Mouse (Mus musculus) lung, embryonic 16.5 days (tissue): ENCODE results near the gene Tenm3. TPM values are rescaled to one million over a fixed set of nuclear protein-coding genes. Genes with fewer than 3 reads are reported as not detected.
A peak's percentile ranks its signal among the peaks of the same experiment; 100 is the strongest.

Experiments
- ATAC-seq: fragments of 200-750 bp; cut with Nextera tagmentation; 2 replicates; pipeline ENCODE4 v1.8.0; 2017; ENCODE audit warnings: low read depth, mild to moderate bottlenecking, moderate library complexity
- H3K27ac ChIP-seq: fragments of 300-500 bp; sonication (generic); 2 replicates; pipeline ENCODE4 v1.5.1; 2014; ENCODE audit warnings: mild to moderate bottlenecking, control low read depth, low read length
- H3K27me3 ChIP-seq: fragments of 300-500 bp; sonication (generic); 2 replicates; pipeline ENCODE4 v1.6.1; 2014; ENCODE audit warnings: low read depth, low read length, mixed read lengths; ENCODE audit not compliant: control insufficient read depth, insufficient read depth
- H3K36me3 ChIP-seq: fragments of 300-500 bp; sonication (generic); 2 replicates; pipeline ENCODE4 v1.6.1; 2014; ENCODE audit warnings: low read length; ENCODE audit not compliant: control insufficient read depth, insufficient read depth
- H3K4me1 ChIP-seq: fragments of 300-500 bp; sonication (generic); replicated peaks from 2 replicates; pipeline ENCODE4 v1.6.1; 2014; ENCODE audit warnings: low read length, mixed read lengths; ENCODE audit not compliant: control insufficient read depth, insufficient read depth
- H3K4me2 ChIP-seq: fragments of 300-500 bp; sonication (generic); 2 replicates; pipeline ENCODE4 v1.6.1; 2014; ENCODE audit warnings: low read depth, low read length, control low read depth
- H3K4me3 ChIP-seq: fragments of 300-500 bp; sonication (generic); 2 replicates; pipeline ENCODE4 v1.5.1; 2014; ENCODE audit warnings: mild to moderate bottlenecking, low read length, control low read depth
- H3K9ac ChIP-seq: fragments of 300-500 bp; sonication (generic); 2 replicates; pipeline ENCODE4 v1.6.1; 2014; ENCODE audit warnings: low read length, control low read depth
- H3K9me3 ChIP-seq: fragments of 300-500 bp; sonication (generic); 2 replicates; pipeline ENCODE4 v1.6.1; 2016; ENCODE audit warnings: low read length; ENCODE audit not compliant: control insufficient read depth
- WGBS: fragments of 180-500 bp; shearing (Covaris S2); extraction: QIAGEN DNeasy Blood & Tissue Kit; methylation state at CpG from one replicate; pipeline ENCODE4 v1.1.7; 2014; 5-methylcytosine and 5-hydroxymethylcytosine counted together
- polyA plus RNA-seq: library from polyadenylated mRNA; unstranded; fragments of >200 nt; fragmentation: Nextera tagmentation; extraction: Ambion mirVana; gene quantifications from 2 replicates; pipeline ENCODE4 v1.2.1, GENCODE M21; 2015

Tenm3 gene
- polyA plus RNA-seq, 1 experiment from 2014 or later, result 4.1 TPM

DNA sequence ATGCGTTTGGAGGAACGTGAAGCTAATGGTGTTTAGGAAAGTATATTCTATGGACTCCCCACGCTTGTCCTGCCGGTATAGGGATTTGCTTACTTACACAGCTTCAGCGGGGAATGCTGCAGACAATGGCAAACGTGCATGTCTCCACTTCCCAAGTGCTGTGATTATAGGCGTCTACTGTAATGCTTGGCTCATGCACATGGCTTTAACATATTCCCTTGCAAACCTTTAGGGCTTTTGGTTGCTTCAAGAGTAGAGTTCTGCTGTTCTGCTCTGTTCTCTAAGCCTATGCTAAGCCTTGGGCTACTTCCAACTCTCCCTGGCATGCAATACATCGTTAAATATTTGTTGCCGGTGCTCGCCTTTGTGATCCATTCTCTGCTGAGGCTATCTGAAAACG is 102.8 kb downstream of the Tenm3 start:
- ATAC-seq, result no peak
- Histone ChIP-seq H3K4me2 (no peak overlapping the region), H3K9ac (no peak overlapping the region), H3K27me3 (no peaks in the 10 kb centered on the region), H3K4me3 (no peak overlapping the region), H3K36me3 (no peaks in the 10 kb centered on the region), H3K4me1 (no peaks in the 10 kb centered on the region), H3K9me3 (no peaks in the 10 kb centered on the region; the same call in 1 of the 2 replicates), H3K27ac (no peak overlapping the region)
- WGBS, result 45% methylated on average over 11 of the region's 11 CpGs

DNA sequence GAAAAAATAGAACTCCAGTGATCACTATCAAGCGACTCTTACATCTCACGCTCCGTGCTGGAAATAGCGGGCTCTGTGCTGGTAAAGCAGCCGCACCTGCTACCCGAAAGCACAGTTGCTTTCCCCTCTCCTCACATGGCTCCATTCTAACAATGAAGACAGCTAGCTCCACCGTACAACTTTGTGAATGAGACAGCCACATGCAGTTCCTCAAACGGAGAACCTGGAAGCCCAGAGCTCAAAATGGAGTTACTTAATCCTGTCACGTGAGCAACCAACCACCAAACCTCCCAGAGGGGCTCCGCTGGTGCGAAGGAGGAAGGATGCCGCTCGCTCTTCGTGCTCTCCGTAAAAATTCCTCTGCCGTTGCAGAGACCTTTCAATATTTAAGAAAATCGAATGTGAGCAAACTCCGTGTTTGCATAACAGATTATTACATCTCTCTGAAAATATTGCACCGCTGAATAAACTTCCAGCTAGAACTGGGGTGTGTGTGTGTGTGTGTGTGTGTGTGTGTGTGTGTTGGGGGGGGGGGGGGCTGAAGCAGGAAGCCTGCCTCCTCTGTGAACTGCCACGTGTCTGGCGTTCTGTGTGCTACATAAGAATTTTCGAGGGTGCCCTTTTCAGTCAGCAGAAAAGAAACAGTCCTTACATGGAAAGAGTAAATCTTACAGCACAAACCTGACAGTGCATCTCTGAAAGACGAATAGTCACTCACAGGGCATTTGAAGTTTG is 103.4 kb downstream of the Tenm3 start:
- 60% methylated on average over 23 of the region's 23 CpGs for WGBS
- no peaks in the 10 kb centered on the region; the same call in 1 of the 2 replicates for H3K9me3 ChIP-seq
- H3K4me1 ChIP-seq, result no peaks in the 10 kb centered on the region
- 0 out of 2 replicates have a peak overlapping the region, but pooled peaks have one; percentile 20 for H3K4me2 ChIP-seq
- H3K4me3 ChIP-seq, result no peak overlapping the region
- no peaks in the 10 kb centered on the region for H3K27me3 ChIP-seq
- no peak overlapping the region for H3K9ac ChIP-seq
- H3K36me3 ChIP-seq, result no peaks in the 10 kb centered on the region
- no peak for ATAC-seq
- no peak overlapping the region for H3K27ac ChIP-seq

DNA sequence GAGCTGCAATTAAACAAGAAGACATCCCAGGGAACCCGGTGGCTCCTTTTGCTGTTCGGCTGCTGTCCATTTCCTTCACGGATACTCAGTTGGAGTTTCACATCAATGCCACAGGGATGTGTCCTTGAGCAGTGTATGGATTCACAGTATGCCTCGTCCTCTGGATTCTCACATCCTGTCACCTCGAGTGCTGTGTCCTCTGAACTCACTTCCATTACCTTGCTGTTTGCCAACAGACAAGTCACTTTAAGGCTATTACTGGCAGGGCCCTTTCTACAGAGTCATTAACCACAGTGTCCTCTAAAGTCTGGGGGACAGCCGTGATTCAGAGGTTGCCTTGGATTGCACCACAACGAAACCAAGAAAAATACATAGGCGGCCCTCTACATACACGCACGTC is 110.0 kb downstream of the Tenm3 start:
- 64% methylated on average over 10 of the region's 10 CpGs for WGBS
- H3K4me1 ChIP-seq, result no peaks in the 10 kb centered on the region
- H3K9ac ChIP-seq, result no peak overlapping the region
- H3K27me3 ChIP-seq, result no peaks in the 10 kb centered on the region
- ATAC-seq, result no peak
- H3K4me2 ChIP-seq, result no peak overlapping the region
- H3K27ac ChIP-seq, result no peak overlapping the region
- no peak overlapping the region for H3K4me3 ChIP-seq
- H3K9me3 ChIP-seq, result no peaks in the 10 kb centered on the region
- H3K36me3 ChIP-seq, result no peaks in the 10 kb centered on the region

GRCm38 (mm10) chr8:48733057-48733456 is 110.7 kb downstream of the Tenm3 start:
- Histone ChIP-seq H3K4me1 (no peaks in the 10 kb centered on the region), H3K9ac (no peak overlapping the region), H3K36me3 (no peaks in the 10 kb centered on the region), H3K4me3 (no peak overlapping the region), H3K4me2 (no peak overlapping the region), H3K27ac (no peak overlapping the region), H3K9me3 (no peaks in the 10 kb centered on the region), H3K27me3 (no peaks in the 10 kb centered on the region)
- 57% methylated on average over 4 of the region's 4 CpGs for WGBS
- ATAC-seq, result no peak

DNA sequence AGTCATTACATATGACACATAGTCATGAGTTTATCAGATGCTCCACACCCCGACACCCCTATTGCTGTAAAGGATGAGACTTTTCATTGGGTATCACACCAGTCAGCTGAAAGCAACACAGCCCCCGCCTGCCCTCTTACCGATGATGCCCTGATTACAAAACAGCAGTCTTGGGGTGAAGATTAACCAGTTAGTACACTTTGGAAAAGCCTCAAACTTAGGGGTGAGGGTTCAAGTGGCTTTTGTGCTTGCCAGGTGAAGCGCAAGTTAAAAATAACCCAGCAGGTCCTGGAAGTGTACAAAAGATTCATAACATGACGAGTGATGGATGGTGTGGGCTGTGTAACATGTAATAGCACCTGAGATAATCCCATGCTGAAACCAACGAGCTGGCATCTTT is 113.0 kb downstream of the Tenm3 start:
- Histone ChIP-seq H3K9me3 (no peaks in the 10 kb centered on the region), H3K4me3 (no peak overlapping the region), H3K4me1 (no peaks in the 10 kb centered on the region), H3K9ac (no peak overlapping the region), H3K27me3 (no peaks in the 10 kb centered on the region), H3K27ac (no peak overlapping the region), H3K36me3 (no peaks in the 10 kb centered on the region), H3K4me2 (no peak overlapping the region)
- 48% methylated on average over 6 of the region's 6 CpGs for WGBS
- ATAC-seq, result no peak

DNA sequence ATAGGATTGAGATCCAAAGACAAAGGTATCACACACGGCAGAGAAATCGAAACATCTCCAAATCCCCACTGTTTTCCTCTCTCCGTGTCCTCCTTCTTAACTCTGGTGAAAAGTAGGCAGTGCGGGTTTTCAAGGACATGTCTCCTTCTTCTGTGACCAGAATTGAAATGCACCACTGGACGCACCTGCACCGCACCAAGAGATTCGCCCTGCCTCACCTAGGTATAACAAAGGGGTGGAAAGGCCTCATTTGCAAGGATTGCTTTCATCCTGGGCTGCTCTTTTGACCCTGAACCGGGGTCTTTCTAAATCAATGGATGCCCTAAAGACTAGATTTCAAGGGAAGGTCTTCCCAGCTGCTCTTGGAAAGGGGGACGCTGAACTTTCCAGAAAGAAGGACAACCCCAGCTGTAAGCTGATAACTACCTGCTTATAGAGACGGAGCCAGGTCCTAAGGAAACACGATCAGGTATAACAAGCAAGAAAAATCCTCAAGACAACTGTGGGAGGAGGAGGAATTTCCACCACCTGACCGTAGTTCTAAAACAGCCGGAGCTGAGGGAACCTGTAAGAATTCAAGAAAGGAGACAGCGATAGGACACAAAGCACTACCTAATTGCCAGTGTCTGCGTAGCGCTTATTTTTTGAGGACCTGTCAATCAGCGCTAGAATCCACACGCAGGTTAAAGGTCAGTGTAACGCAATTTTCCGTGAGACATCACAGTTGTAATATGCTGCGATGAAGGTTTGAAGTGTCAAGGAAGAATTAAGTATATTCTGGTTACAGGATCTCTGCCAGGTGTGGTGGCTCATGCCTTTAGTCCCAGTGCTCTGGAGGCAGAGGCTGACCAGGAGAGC is 114.7 kb downstream of the Tenm3 start:
- no peak for ATAC-seq
- H3K27ac ChIP-seq, result no peak overlapping the region
- WGBS, result 83% methylated on average over 21 of the region's 21 CpGs
- no peak overlapping the region for H3K9ac ChIP-seq
- H3K4me2 ChIP-seq, result no peak overlapping the region
- H3K4me1 ChIP-seq, result no peaks in the 10 kb centered on the region
- H3K4me3 ChIP-seq, result no peak overlapping the region
- no peaks in the 10 kb centered on the region for H3K9me3 ChIP-seq
- no peaks in the 10 kb centered on the region for H3K27me3 ChIP-seq
- no peaks in the 10 kb centered on the region for H3K36me3 ChIP-seq

- H3K4me2 ChIP-seq, result no peak overlapping the region
- H3K27me3 ChIP-seq, result no peaks in the 10 kb centered on the region
- ATAC-seq, result no peak
- no peak overlapping the region for H3K4me3 ChIP-seq
- no peaks in the 10 kb centered on the region for H3K36me3 ChIP-seq
- H3K4me1 ChIP-seq, result no peaks in the 10 kb centered on the region
- WGBS, result 96% methylated on average over 6 of the region's 6 CpGs
- H3K9me3 ChIP-seq, result no peaks in the 10 kb centered on the region
- H3K9ac ChIP-seq, result no peak overlapping the region
- H3K27ac ChIP-seq, result no peak overlapping the region
These were observed 115.7 kb downstream of the Tenm3 start for GRCm38 (mm10) chr8:48728006-48728405.

- Histone ChIP-seq H3K9ac (no peak overlapping the region), H3K36me3 (no peaks in the 10 kb centered on the region), H3K27me3 (no peaks in the 10 kb centered on the region), H3K4me1 (no peaks in the 10 kb centered on the region), H3K9me3 (no peaks in the 10 kb centered on the region), H3K27ac (no peak overlapping the region), H3K4me3 (no peak overlapping the region), H3K4me2 (no peak overlapping the region)
- WGBS, result 52% methylated on average over 14 of the region's 14 CpGs
- ATAC-seq, result no peak
These were observed 121.0 kb downstream of the Tenm3 start for GRCm38 (mm10) chr8:48722744-48723143.

- Histone ChIP-seq H3K4me3 (no peak overlapping the region), H3K9me3 (no peaks in the 10 kb centered on the region), H3K9ac (no peak overlapping the region), H3K4me1 (no peaks in the 10 kb centered on the region), H3K27ac (no peak overlapping the region), H3K36me3 (no peaks in the 10 kb centered on the region), H3K27me3 (no peaks in the 10 kb centered on the region), H3K4me2 (no peak overlapping the region)
- ATAC-seq, result no peak
- WGBS, result 73% methylated on average over 7 of the region's 7 CpGs
These were observed 121.4 kb downstream of the Tenm3 start for GRCm38 (mm10) chr8:48722318-48722717.
